Mouse (Mus musculus) megakaryocyte-erythroid progenitor cell, adult 5-6 weeks (primary cell): ENCODE data around the gene Pcna. TPM values are rescaled to one million over a fixed set of nuclear protein-coding genes. Genes with fewer than 3 reads are reported as not detected.

Experiments used
- total RNA-seq, 2 experiments: library from RNA; stranded (forward) in 1 of 2; stranded (reverse) in 1 of 2; fragments of 200-1000, 215-1000 nt in 1 of 2; fragments of >200 nt in 1 of 2; fragmentation: Nextera tagmentation in 1 of 2; gene quantifications; 2 replicates each; pipeline ENCODE4 v1.2.3; 2014 to 2017

The Pcna gene
- total RNA-seq, 2 experiments from 2014 or later: 719 to 749 TPM

Other genes starting within 250 kb of the Pcna start
- 4.3 and 10.8 TPM in 2 replicates for gene Rassf2, start 223.1 kb downstream of the Pcna start, total RNA-seq (2014; fragmentation: Nextera tagmentation)
- 2.3 and 4.8 TPM in 2 replicates for gene Rassf2, start 223.1 kb downstream of the Pcna start, total RNA-seq (2017)
- 7.1 and 9.3 TPM in 2 replicates for gene Slc23a2, start 108.2 kb downstream of the Pcna start, total RNA-seq (2014; fragmentation: Nextera tagmentation)
- 5.5 and 7.3 TPM in 2 replicates for gene Slc23a2, start 108.2 kb downstream of the Pcna start, total RNA-seq (2017)
- 29.5 and 41.7 TPM in 2 replicates for gene Tmem230, start 5.5 kb downstream of the Pcna start, total RNA-seq (2014; fragmentation: Nextera tagmentation)
- 24.2 and 28.3 TPM in 2 replicates for gene Tmem230, start 5.5 kb downstream of the Pcna start, total RNA-seq (2017)
- 15.0 and 15.6 TPM in 2 replicates for gene Cds2, start 9.8 kb upstream of the Pcna start, total RNA-seq (2014; fragmentation: Nextera tagmentation)
- gene Cds2, start 9.8 kb upstream of the Pcna start, total RNA-seq (2017): 10.9 and 26.8 TPM in 2 replicates
- not detected in 2 replicates for gene Prokr2, start 132.1 kb upstream of the Pcna start, total RNA-seq (2014; fragmentation: Nextera tagmentation)
- not detected in 2 replicates for gene Prokr2, start 132.1 kb upstream of the Pcna start, total RNA-seq (2017)